Mouse (Mus musculus) G1E (cell line): Measurements from ENCODE around the gene Hspa1b.
"Not testable (repeated sequence)": the region's sequence is repeated elsewhere in the genome, so short reads cannot be mapped to it uniquely, and the experiment has no call there.

Source experiments
- CTCF ChIP-seq: IDR thresholded peaks from 2 replicates; pipeline ENCODE4 v1.5.1; 2012; ENCODE audit warnings: low read depth, low read length, inconsistent platforms, mixed read lengths
- GATA1 ChIP-seq: IDR thresholded peaks from 2 replicates; pipeline ENCODE4 v1.6.1; 2012; ENCODE audit warnings: borderline replicate concordance, low read length, inconsistent platforms, mixed read lengths
- GATA2 ChIP-seq: IDR thresholded peaks from 2 replicates; pipeline ENCODE4 v1.6.1; 2012; ENCODE audit warnings: low read depth, low read length, inconsistent platforms, borderline replicate concordance
- POLR2AphosphoS5 ChIP-seq: IDR thresholded peaks from 2 replicates; pipeline ENCODE4 v1.6.1; 2012; ENCODE audit warnings: low read depth, low read length, inconsistent platforms; ENCODE audit not compliant: insufficient replicate concordance
- TAL1 ChIP-seq: conservative IDR thresholded peaks from 2 replicates; pipeline ENCODE4 v1.6.1; 2012; ENCODE audit warnings: low read depth, low read length, inconsistent platforms, mixed read lengths

DNA sequence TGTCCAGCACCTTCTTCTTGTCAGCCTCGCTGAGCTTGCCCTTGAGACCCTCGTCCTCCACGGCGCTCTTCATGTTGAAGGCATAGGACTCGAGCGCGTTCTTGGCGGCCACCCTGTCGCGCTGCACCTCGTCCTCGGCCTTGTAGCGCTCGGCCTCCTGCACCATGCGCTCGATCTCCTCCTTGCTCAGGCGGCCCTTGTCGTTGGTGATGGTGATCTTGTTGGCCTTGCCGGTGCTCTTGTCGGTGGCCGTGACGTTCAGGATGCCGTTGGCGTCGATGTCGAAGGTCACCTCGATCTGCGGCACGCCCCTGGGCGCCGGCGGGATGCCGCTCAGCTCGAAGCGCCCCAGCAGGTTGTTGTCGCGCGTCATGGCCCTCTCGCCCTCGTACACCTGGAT lies 1.7 kb downstream of the Hspa1b start:
- TF ChIP-seq TAL1, POLR2AphosphoS5, CTCF, GATA1, GATA2: not testable (repeated sequence)
